Mouse (Mus musculus): ENCODE data around the gene Ces1a. TPM values are rescaled to one million over a fixed set of nuclear protein-coding genes. Genes with fewer than 3 reads are reported as not detected.

Ces1a gene
- total RNA-seq, 1 experiment from 2014 or later = not detected

- peak; percentile 55 for DNase-seq
Measured at GRCm38 (mm10) chr8:92996840-92997239, 51.2 kb downstream of the Ces1a start.

- no peak for DNase-seq
Measured at GRCm38 (mm10) chr8:92984376-92984775, 63.6 kb downstream of the Ces1a start.

GRCm38 (mm10) chr8:92982491-92982890 is 65.5 kb downstream of the Ces1a start:
- no peak for DNase-seq

- no peak for DNase-seq
Measured at GRCm38 (mm10) chr8:92976656-92977055, 71.3 kb downstream of the Ces1a start.

DNA sequence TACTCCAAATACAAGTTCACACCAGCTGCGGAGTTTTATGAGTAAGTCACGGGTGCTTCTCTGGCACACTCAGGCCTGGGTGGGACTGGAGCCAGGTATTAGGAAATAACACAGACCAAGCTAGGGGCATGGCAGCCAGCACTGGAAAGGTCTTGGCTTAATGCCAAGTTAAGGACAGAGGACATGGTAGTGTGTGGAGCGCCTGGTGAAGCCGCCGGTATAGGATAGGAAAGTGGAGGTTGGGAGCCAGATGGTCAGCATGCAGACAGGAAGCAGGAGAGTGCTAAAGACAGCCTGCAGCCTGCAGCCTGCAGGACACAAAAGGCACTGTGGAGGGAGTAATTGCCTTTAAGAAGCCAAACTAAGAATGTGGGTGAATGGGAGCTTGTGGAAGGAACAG is 75.0 kb downstream of the Ces1a start:
- DNase-seq = peak; percentile 70

Other genes with a start within 250 kb of the Ces1a start
- 16.8 TPM in 2 replicates for gene Mmp2, start 220.9 kb downstream of the Ces1a start, total RNA-seq (2021)
- 1.4 and 2.3 TPM in 2 replicates for gene Lpcat2, start 192.9 kb downstream of the Ces1a start, total RNA-seq (2021)
- gene Capns2, start 146.8 kb downstream of the Ces1a start, total RNA-seq (2021) = 0.95 TPM in 1 of 2 replicates, not detected in the other
- 5.5 and 10.4 TPM in 2 replicates for gene Slc6a2, start 88.1 kb downstream of the Ces1a start, total RNA-seq (2021)
- 1.3 TPM in 1 of 2 replicates, not detected in the other for gene Ces1b, start 31.8 kb upstream of the Ces1a start, total RNA-seq (2021)
- 19.1 TPM in 1 of 2 replicates, not detected in the other for gene Ces1c, start 83.1 kb upstream of the Ces1a start, total RNA-seq (2021)
- 150 and 217 TPM in 2 replicates for gene Ces1d, start 149.6 kb upstream of the Ces1a start, total RNA-seq (2021)
- gene Ces1e, start 181.4 kb upstream of the Ces1a start, total RNA-seq (2021) = not detected in 2 replicates
- gene Ces1f, start 231.6 kb upstream of the Ces1a start, total RNA-seq (2021) = 7.5 and 9.8 TPM in 2 replicates